Mouse (Mus musculus) cortical plate, adult 2 months (tissue): Measurements from ENCODE around the gene Cyp27b1.

Experiments
- CTCF ChIP-seq: fragments of 200-500 bp; IDR thresholded peaks from 2 replicates; pipeline ENCODE4 v1.5.1; 2011; ENCODE audit warnings: mild to moderate bottlenecking, control low read depth, low read length; ENCODE audit not compliant: insufficient read depth; ENCODE audit errors: extremely low read depth
- POLR2A ChIP-seq: fragments of 200-500 bp; IDR thresholded peaks from 2 replicates; pipeline ENCODE4 v1.6.1; 2011; ENCODE audit warnings: mild to moderate bottlenecking, low read length, control low read depth; ENCODE audit not compliant: insufficient read depth; ENCODE audit errors: extremely low read depth

- TF ChIP-seq CTCF (no peak), POLR2A (no peak)
Observed at GRCm38 (mm10) chr10:127099868-127100267, 51.8 kb downstream of the Cyp27b1 start.
